Mouse (Mus musculus) MN1 (cell line): ENCODE results near the gene Egfl7.

Experiments used
- DNase-seq: peaks from one replicate; pipeline ENCODE4 v3.0.0-alpha.2; 2016; ENCODE audit warnings: low spot score

The Egfl7 gene

GRCm38 (mm10) chr2:26579714-26580113 is at the start of gene Egfl7:
Gene Egfl7 (plus strand): TSS chr2:26580014.
- no peak for DNase-seq

GRCm38 (mm10) chr2:26531829-26532228 is 48.0 kb upstream of the Egfl7 start:
- no peak for DNase-seq

- no peak for DNase-seq
Measured at GRCm38 (mm10) chr2:26533249-26533648, 46.6 kb upstream of the Egfl7 start.

- no peak for DNase-seq
Measured at GRCm38 (mm10) chr2:26534161-26534560, 45.7 kb upstream of the Egfl7 start.

GRCm38 (mm10) chr2:26534616-26535015 is 45.2 kb upstream of the Egfl7 start:
- no peak for DNase-seq

- DNase-seq = no peak
Measured at GRCm38 (mm10) chr2:26535517-26536045, 44.2 kb upstream of the Egfl7 start.

- no peak for DNase-seq
Measured at GRCm38 (mm10) chr2:26539516-26539915, 40.3 kb upstream of the Egfl7 start.

- DNase-seq = no peak
Measured at GRCm38 (mm10) chr2:26540721-26541120, 39.1 kb upstream of the Egfl7 start.

- no peak for DNase-seq
Measured at GRCm38 (mm10) chr2:26541258-26541910, 38.4 kb upstream of the Egfl7 start.

GRCm38 (mm10) chr2:26543155-26543554 is 36.7 kb upstream of the Egfl7 start:
- no peak for DNase-seq

GRCm38 (mm10) chr2:26543768-26544167 is 36.0 kb upstream of the Egfl7 start:
- DNase-seq = no peak

GRCm38 (mm10) chr2:26544265-26544664 is 35.5 kb upstream of the Egfl7 start:
- no peak for DNase-seq

GRCm38 (mm10) chr2:26547481-26547880 is 32.3 kb upstream of the Egfl7 start:
- peak; percentile 23 for DNase-seq

GRCm38 (mm10) chr2:26549801-26550200 is 30.0 kb upstream of the Egfl7 start:
- no peak for DNase-seq

- DNase-seq = no peak
Measured at GRCm38 (mm10) chr2:26550205-26550604, 29.6 kb upstream of the Egfl7 start.

GRCm38 (mm10) chr2:26550777-26551176 is 29.0 kb upstream of the Egfl7 start:
- peak; percentile 37 for DNase-seq

- DNase-seq = no peak
Measured at GRCm38 (mm10) chr2:26551446-26551845, 28.4 kb upstream of the Egfl7 start.

GRCm38 (mm10) chr2:26552066-26552465 is 27.7 kb upstream of the Egfl7 start:
- DNase-seq = no peak

GRCm38 (mm10) chr2:26553904-26554303 is 25.9 kb upstream of the Egfl7 start:
- DNase-seq = no peak

- no peak for DNase-seq
Measured at GRCm38 (mm10) chr2:26555076-26555475, 24.7 kb upstream of the Egfl7 start.

GRCm38 (mm10) chr2:26556535-26556993 is 23.2 kb upstream of the Egfl7 start:
- no peak for DNase-seq

GRCm38 (mm10) chr2:26560506-26560905 is 19.3 kb upstream of the Egfl7 start:
- DNase-seq = no peak

- peak; percentile 66 for DNase-seq
Measured at GRCm38 (mm10) chr2:26561351-26562016, 18.3 kb upstream of the Egfl7 start.
